15 mouse cellular contexts compared by ENCODE assay signal in genomic region chrX:137700006-137700405, GRCm38 (mm10).
"Had no signal": no experiment of that assay in that cellular context is flagged by ENCODE, and none has a peak within 500 bp of the region (broad histone marks: within the 10 kb centered on the region; RNA-seq: fewer than 3 reads in every experiment).

No protein-coding gene starts in this region.

- H3K9ac ChIP-seq: liver, postnatal 0 days; lung, embryonic 15.5 days; midbrain, embryonic 13.5 days; midbrain, embryonic 15.5 days; neural tube, embryonic 12.5 days had no signal

- H3K27ac ChIP-seq: lung, embryonic 15.5 days; macrophage; midbrain, embryonic 13.5 days; midbrain, embryonic 15.5 days; neural tube, embryonic 12.5 days had no signal

- H3K4me1 ChIP-seq: lung, embryonic 15.5 days; megakaryocyte, embryonic 14.5 days; midbrain, embryonic 13.5 days; midbrain, embryonic 15.5 days; neural tube, embryonic 12.5 days had no signal

- DNase-seq: liver, postnatal 0 days; lung, adult 2 months; lung, postnatal 14 days; lung, postnatal 36 days; right cerebral cortex, postnatal 14 days; thymus, adult 18-20 months; thymus, postnatal 14 days; thymus, postnatal 36 days had no signal

- H3K9me3 ChIP-seq: lung, embryonic 15.5 days; megakaryocyte, embryonic 14.5 days; midbrain, embryonic 13.5 days; midbrain, embryonic 15.5 days; neural tube, embryonic 12.5 days had no signal

- H3K27me3 ChIP-seq: lung, embryonic 15.5 days; megakaryocyte, embryonic 14.5 days; midbrain, embryonic 13.5 days; midbrain, embryonic 15.5 days; neural tube, embryonic 12.5 days had no signal

- H3K4me2 ChIP-seq: lung, embryonic 15.5 days; midbrain, embryonic 11.5 days; midbrain, embryonic 13.5 days; midbrain, embryonic 15.5 days; neural tube, embryonic 12.5 days had no signal

- H3K36me3 ChIP-seq: lung, embryonic 15.5 days; midbrain, embryonic 13.5 days; midbrain, embryonic 15.5 days; neural tube, embryonic 12.5 days had no signal

- H3K4me3 ChIP-seq: lung, embryonic 15.5 days; megakaryocyte, embryonic 14.5 days; midbrain, embryonic 13.5 days; midbrain, embryonic 15.5 days; neural tube, embryonic 12.5 days had no signal
